Mouse (Mus musculus): ENCODE measurements around the gene Tex26. TPM values are rescaled to one million over a fixed set of nuclear protein-coding genes. Genes with fewer than 3 reads are reported as not detected.
A peak's percentile ranks its signal among the peaks of the same experiment; 100 is the strongest.

Tex26 gene
- polyA plus RNA-seq, 1 experiment from 2014 or later, result 0.54 TPM

DNA sequence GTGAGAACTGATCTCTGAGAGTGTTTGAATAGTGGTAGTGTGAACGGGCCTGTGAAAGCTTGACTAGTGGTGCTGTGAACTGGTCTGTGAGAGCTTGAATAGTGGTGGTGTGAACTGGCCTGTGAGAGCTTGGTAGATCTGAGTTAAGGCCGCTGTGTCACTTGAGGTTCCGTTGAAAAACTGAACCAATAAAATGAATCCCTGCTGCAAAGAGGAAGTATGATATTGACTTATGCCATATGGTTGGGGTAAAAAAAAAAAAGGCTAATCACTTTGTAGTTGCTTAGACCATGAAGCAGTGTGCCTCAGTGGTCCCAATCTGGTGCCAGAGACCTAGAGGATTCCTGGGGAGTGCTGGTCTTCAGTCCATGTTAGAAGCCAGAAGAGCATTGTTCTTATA lies 30.0 kb upstream of the Tex26 start:
- Histone ChIP-seq H3K27ac (ENCODE audit: low read length) (no peak overlapping the region), H3K36me3 (ENCODE audit: control insufficient read depth, insufficient read depth, low read length) (no peaks in the 10 kb centered on the region), H3K9me3 (replicated peaks; ENCODE audit: control insufficient read depth, low read length) (no peaks in the 10 kb centered on the region; the same call in 1 of the 2 replicates), H3K4me1 (ENCODE audit: control insufficient read depth, insufficient read depth, low read length) (peaks cover 13% of the 10 kb centered on the region; the same call in 1 of the 2 replicates), H3K9ac (ENCODE audit: low read length) (no peak overlapping the region), H3K27me3 (ENCODE audit: control insufficient read depth, insufficient read depth, low read length) (peaks cover 8% of the 10 kb centered on the region; the same call in 1 of the 2 replicates), H3K4me3 (replicated peaks; ENCODE audit: low read length) (no peak overlapping the region), H3K4me2 (ENCODE audit: low read depth, low read length) (no peak overlapping the region)
- ATAC-seq (ENCODE audit: insufficient read depth, low FRiP score), result no peak
- 90% methylated on average over 3 of the region's 3 CpGs for WGBS

DNA sequence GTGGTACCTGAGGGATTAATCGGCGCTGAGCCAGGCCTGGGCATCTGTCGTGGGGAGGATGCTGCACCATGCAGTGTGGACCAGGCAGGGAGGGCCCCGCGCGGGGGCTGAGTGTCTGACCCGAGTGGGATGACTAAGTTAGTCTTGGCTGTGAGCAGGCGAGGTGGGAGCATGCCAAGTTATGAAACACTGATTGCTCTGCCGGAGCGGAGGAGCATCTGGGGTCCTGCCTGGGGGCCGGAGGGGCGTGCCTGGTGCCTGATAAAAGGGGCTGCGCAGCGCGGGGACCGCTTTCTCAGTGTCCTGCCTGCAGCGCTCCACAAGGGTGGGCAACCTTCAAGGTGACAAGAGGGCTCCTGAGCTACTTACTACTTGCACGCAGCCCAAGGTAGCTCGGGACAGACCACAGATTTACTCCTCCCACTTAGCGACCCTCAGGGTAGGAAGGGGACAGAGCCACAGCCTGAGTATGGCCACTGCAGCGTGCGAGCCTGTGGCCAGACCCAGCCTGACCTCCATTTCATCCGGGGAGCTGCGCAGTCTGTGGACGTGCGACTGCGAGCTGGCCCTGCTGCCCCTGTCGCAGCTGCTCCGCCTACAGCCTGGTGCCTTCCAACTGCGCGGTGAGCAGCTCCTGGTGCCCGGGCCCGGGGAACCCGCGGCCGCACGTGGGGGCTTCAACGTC lies 27.8 kb upstream of the Tex26 start, which contains the start of gene Medag:
Medag (plus strand) TSS at position 241 of the 685 bp plus-strand sequence.
- H3K4me2 ChIP-seq (ENCODE audit: low read depth, low read length), result peak within 1 kb of the TSS; percentile 66
- no peaks in the 10 kb centered on the region for H3K36me3 ChIP-seq (ENCODE audit: control insufficient read depth, insufficient read depth, low read length)
- peaks cover 8% of the 10 kb centered on the region; the same call in 1 of the 2 replicates for H3K27me3 ChIP-seq (ENCODE audit: control insufficient read depth, insufficient read depth, low read length)
- peak within 1 kb of the TSS; percentile 74 for H3K9ac ChIP-seq (ENCODE audit: low read length)
- peak within 1 kb of the TSS; percentile 47 for H3K4me3 ChIP-seq (replicated peaks; ENCODE audit: low read length)
- peaks cover 13% of the 10 kb centered on the region; the same call in 1 of the 2 replicates for H3K4me1 ChIP-seq (ENCODE audit: control insufficient read depth, insufficient read depth, low read length)
- 3% methylated on average over 38 of the region's 38 CpGs for WGBS
- no peaks in the 10 kb centered on the region for H3K9me3 ChIP-seq (replicated peaks; ENCODE audit: control insufficient read depth, low read length)
- H3K27ac ChIP-seq (ENCODE audit: low read length), result no peak within 1 kb of the TSS; the same call in 1 of the 2 replicates
- peak; percentile 81 for ATAC-seq (ENCODE audit: insufficient read depth, low FRiP score)

DNA sequence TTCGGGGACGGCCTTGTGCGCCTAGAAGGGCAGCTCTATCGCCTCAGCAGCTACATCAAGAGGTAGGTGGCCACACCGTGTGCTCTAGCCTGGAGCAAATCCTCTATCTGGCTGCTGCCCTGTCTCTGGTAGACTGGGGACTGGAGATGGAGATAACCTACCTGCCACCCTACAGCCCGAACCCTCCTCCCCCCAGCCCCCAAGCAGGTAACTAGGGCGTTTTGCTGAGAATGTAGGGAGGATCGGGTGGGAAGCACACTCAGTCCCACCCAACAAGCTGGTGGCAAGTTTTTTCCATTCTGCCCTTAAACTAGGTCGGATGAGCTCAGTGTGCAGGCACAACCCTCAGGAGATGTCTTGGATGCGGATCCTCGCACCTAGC lies 27.3 kb upstream of the Tex26 start:
- Histone ChIP-seq H3K4me3 (replicated peaks; ENCODE audit: low read length) (peak overlapping the region; percentile 47), H3K9me3 (replicated peaks; ENCODE audit: control insufficient read depth, low read length) (no peaks in the 10 kb centered on the region), H3K4me2 (ENCODE audit: low read depth, low read length) (peak overlapping the region; percentile 66), H3K27me3 (ENCODE audit: control insufficient read depth, insufficient read depth, low read length) (peaks cover 8% of the 10 kb centered on the region; the same call in 1 of the 2 replicates), H3K36me3 (ENCODE audit: control insufficient read depth, insufficient read depth, low read length) (no peaks in the 10 kb centered on the region), H3K9ac (ENCODE audit: low read length) (peak overlapping the region; percentile 74), H3K27ac (ENCODE audit: low read length) (no peak overlapping the region; the same call in 1 of the 2 replicates), H3K4me1 (ENCODE audit: control insufficient read depth, insufficient read depth, low read length) (peaks cover 13% of the 10 kb centered on the region; the same call in 1 of the 2 replicates)
- 35% methylated on average over 11 of the region's 11 CpGs for WGBS
- ATAC-seq (ENCODE audit: insufficient read depth, low FRiP score), result no peak

DNA sequence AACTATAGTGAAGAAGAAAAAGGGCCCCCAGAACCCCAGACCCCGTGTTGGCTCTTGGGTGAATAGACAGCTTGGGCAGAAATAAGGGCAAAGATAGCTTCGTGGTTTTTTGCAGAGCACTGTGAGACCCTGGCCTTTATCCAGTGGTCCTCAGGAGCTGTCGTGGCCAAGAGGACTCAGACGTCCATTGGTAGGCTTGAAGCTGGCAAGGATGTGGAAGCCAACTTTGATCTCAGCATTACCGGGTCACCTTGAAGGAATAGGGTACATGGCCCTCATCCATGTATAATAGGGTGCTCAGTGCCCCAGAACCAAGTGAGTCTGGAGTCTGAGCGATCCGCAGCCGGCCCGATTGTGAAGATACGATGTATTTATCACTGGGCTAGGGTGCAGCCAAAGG lies 26.8 kb upstream of the Tex26 start:
- no peak for ATAC-seq (ENCODE audit: insufficient read depth, low FRiP score)
- peak overlapping the region; percentile 47 for H3K4me3 ChIP-seq (replicated peaks; ENCODE audit: low read length)
- H3K27me3 ChIP-seq (ENCODE audit: control insufficient read depth, insufficient read depth, low read length), result peaks cover 8% of the 10 kb centered on the region; the same call in 1 of the 2 replicates
- H3K4me2 ChIP-seq (ENCODE audit: low read depth, low read length), result peak overlapping the region; percentile 66
- H3K27ac ChIP-seq (ENCODE audit: low read length), result no peak overlapping the region
- H3K9me3 ChIP-seq (replicated peaks; ENCODE audit: control insufficient read depth, low read length), result no peaks in the 10 kb centered on the region
- 83% methylated on average over 10 of the region's 10 CpGs for WGBS
- H3K4me1 ChIP-seq (ENCODE audit: control insufficient read depth, insufficient read depth, low read length), result peaks cover 13% of the 10 kb centered on the region; the same call in 1 of the 2 replicates
- no peaks in the 10 kb centered on the region for H3K36me3 ChIP-seq (ENCODE audit: control insufficient read depth, insufficient read depth, low read length)
- no peak overlapping the region for H3K9ac ChIP-seq (ENCODE audit: low read length)

DNA sequence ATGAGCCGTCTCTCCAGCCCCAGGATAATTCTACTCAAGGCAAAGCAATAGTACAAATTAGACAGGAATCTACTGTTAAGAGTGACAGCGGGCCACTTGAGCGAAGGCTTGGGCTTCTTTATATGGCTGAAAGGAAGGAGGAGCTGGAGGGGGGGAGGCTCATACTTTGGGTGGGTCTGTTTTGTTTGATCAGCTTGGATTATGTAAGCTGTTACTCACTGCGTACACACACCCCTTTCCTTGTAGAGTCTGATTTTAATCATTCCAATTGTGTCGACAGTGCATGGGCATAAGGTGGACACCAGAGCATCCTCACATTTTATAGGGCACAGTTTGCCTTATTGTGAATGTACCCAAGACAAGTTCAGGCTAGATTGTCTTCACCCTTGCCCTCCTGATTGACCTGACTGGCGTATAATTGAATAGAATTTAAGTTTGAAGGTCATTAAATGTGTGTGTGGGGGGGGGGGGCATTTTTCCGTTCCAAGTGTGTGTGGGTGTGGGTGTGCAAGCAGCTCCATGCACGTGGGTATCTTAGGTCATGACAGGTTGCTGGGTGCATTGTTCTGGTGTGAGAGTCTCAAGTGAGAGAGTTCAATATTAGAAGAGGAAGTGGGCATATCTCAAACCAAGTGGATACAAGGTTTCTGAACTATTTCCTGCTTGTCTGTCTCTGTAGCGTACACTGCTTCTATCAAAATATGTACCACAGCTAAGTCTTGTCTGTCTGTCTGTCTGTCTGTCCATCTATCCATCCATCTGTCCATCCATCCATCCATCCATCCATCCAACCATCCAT lies 24.9 kb upstream of the Tex26 start:
- H3K4me3 ChIP-seq (replicated peaks; ENCODE audit: low read length), result no peak overlapping the region
- no peak overlapping the region for H3K9ac ChIP-seq (ENCODE audit: low read length)
- peaks cover 8% of the 10 kb centered on the region; the same call in 1 of the 2 replicates for H3K27me3 ChIP-seq (ENCODE audit: control insufficient read depth, insufficient read depth, low read length)
- H3K27ac ChIP-seq (ENCODE audit: low read length), result no peak overlapping the region
- 59% methylated on average over 9 of the region's 9 CpGs for WGBS
- no peaks in the 10 kb centered on the region for H3K36me3 ChIP-seq (ENCODE audit: control insufficient read depth, insufficient read depth, low read length)
- peaks cover 13% of the 10 kb centered on the region; the same call in 1 of the 2 replicates for H3K4me1 ChIP-seq (ENCODE audit: control insufficient read depth, insufficient read depth, low read length)
- H3K9me3 ChIP-seq (replicated peaks; ENCODE audit: control insufficient read depth, low read length), result no peaks in the 10 kb centered on the region
- H3K4me2 ChIP-seq (ENCODE audit: low read depth, low read length), result no peak overlapping the region
- ATAC-seq (ENCODE audit: insufficient read depth, low FRiP score), result 0 out of 2 replicates have a peak, but pooled peaks have one; percentile 39

GRCm38 (mm10) chr5:149417381-149417780 lies 22.1 kb upstream of the Tex26 start:
- Histone ChIP-seq H3K27me3 (ENCODE audit: control insufficient read depth, insufficient read depth, low read length) (peaks cover under 1% of the 10 kb centered on the region; the same call in 1 of the 2 replicates), H3K27ac (ENCODE audit: low read length) (no peak overlapping the region), H3K4me2 (ENCODE audit: low read depth, low read length) (no peak overlapping the region), H3K36me3 (ENCODE audit: control insufficient read depth, insufficient read depth, low read length) (no peaks in the 10 kb centered on the region), H3K9ac (ENCODE audit: low read length) (no peak overlapping the region), H3K4me3 (replicated peaks; ENCODE audit: low read length) (no peak overlapping the region), H3K4me1 (ENCODE audit: control insufficient read depth, insufficient read depth, low read length) (no peaks in the 10 kb centered on the region), H3K9me3 (replicated peaks; ENCODE audit: control insufficient read depth, low read length) (no peaks in the 10 kb centered on the region)
- ATAC-seq (ENCODE audit: insufficient read depth, low FRiP score), result no peak
- 94% methylated on average over 4 of the region's 4 CpGs for WGBS

DNA sequence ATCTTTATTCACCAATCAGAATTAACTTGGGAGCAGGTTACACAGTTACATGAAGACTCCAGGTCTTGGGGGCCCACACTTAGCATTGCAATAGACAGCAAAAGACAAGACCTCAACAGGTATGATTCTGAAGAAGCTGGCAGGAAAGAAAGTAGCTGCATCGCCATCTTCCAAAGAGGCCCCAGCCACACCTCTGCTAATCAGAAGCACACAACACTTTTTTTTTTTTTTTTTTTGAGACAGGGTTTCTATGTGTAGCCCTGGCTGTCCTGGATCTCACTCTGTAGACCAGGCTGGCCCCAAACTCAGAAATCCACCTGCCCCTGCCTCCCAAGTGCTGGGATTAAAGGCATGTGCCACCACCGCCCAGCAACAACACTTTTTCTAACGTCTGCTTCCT lies 12.9 kb upstream of the Tex26 start:
- H3K27ac ChIP-seq (ENCODE audit: low read length), result no peak overlapping the region
- WGBS, result 90% methylated on average over 3 of the region's 3 CpGs
- no peaks in the 10 kb centered on the region for H3K27me3 ChIP-seq (ENCODE audit: control insufficient read depth, insufficient read depth, low read length)
- H3K9me3 ChIP-seq (replicated peaks; ENCODE audit: control insufficient read depth, low read length), result no peaks in the 10 kb centered on the region
- no peak for ATAC-seq (ENCODE audit: insufficient read depth, low FRiP score)
- H3K9ac ChIP-seq (ENCODE audit: low read length), result no peak overlapping the region
- peaks cover 18% of the 10 kb centered on the region for H3K4me1 ChIP-seq (ENCODE audit: control insufficient read depth, insufficient read depth, low read length)
- no peak overlapping the region for H3K4me3 ChIP-seq (replicated peaks; ENCODE audit: low read length)
- no peak overlapping the region for H3K4me2 ChIP-seq (ENCODE audit: low read depth, low read length)
- H3K36me3 ChIP-seq (ENCODE audit: control insufficient read depth, insufficient read depth, low read length), result no peaks in the 10 kb centered on the region

- no peak for ATAC-seq (ENCODE audit: insufficient read depth, low FRiP score)
- Histone ChIP-seq H3K27ac (ENCODE audit: low read length) (0 out of 2 replicates have a peak overlapping the region, but pooled peaks have one; percentile 89), H3K9me3 (replicated peaks; ENCODE audit: control insufficient read depth, low read length) (no peaks in the 10 kb centered on the region), H3K9ac (ENCODE audit: low read length) (no peak overlapping the region), H3K36me3 (ENCODE audit: control insufficient read depth, insufficient read depth, low read length) (no peaks in the 10 kb centered on the region), H3K4me3 (replicated peaks; ENCODE audit: low read length) (no peak overlapping the region), H3K4me1 (ENCODE audit: control insufficient read depth, insufficient read depth, low read length) (peaks cover 18% of the 10 kb centered on the region), H3K4me2 (ENCODE audit: low read depth, low read length) (no peak overlapping the region), H3K27me3 (ENCODE audit: control insufficient read depth, insufficient read depth, low read length) (no peaks in the 10 kb centered on the region)
- 90% methylated on average over 8 of the region's 8 CpGs for WGBS
These were observed 12.0 kb upstream of the Tex26 start for GRCm38 (mm10) chr5:149427277-149428060.

Data from stomach, embryonic 16.5 days (tissue).